Mouse (Mus musculus): ENCODE data around the gene Ptrhd1.

GRCm38 (mm10) chr12:4188171-4189059 lies 45.4 kb upstream of the Ptrhd1 start:
- TF ChIP-seq ZNF384 (IDR thresholded peaks at IDR 0.05; ENCODE audit: low read depth, low read length) (no peak), HCFC1 (IDR thresholded peaks at IDR 0.05; ENCODE audit: borderline replicate concordance, insufficient read depth, low read length) (no peak)
